Mouse (Mus musculus): ENCODE measurements around the gene Pole4.

DNA sequence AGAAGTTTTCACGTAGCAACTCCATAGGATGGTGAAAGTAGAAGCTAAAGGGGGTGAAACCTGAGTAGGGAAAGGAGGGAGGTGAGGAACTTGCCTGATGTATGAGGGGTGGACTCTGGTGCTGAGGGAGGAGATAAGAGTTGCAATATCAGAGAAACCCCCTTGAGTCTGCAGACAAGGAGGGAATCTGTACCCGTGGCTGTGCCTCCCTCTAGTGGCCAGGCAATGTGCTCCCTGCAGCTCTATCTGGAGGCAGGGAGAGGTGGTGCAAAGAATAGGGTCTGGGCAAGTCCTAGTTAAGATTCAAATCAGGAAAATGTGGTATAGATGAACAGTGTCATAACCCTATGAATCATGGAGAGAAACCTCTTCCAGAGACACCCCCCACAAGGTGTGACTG, 101.5 kb downstream of the Pole4 start:
- TF ChIP-seq CTCF (IDR thresholded peaks at IDR 0.05; ENCODE audit: extremely low read depth, insufficient read length, insufficient replicate concordance, low read depth, low read length) (peak; percentile 38; the same call in 1 of the 2 replicates), POLR2A (IDR thresholded peaks at IDR 0.05; ENCODE audit: low read depth, low read length) (no peak)

Data from small intestine, adult 2 months (tissue).